Mouse (Mus musculus): ENCODE measurements around the gene Gm8356.
"Not testable (repeated sequence)": the region's sequence is repeated elsewhere in the genome, so short reads cannot be mapped to it uniquely, and the experiment has no call there.

Gm8356 gene

DNA sequence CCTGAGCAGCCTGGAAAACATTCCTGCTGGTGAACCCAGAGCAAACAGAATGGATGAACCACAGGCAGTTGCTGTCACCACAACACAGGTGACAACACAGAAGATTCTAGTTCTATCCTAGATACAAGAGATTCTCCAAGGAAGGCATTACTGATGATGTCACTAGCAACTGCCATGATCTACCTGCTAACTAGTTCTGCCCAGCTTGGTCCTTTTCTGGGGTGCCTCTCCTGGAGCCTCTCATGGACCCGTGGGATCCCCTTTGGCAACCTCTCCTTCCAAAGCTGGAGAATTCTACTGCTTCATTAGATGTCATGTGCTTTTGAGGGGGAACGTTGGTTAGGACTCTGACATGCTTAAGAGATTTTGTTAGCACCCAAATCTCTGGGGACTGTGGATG is at the start of gene Gm8356:
Gene Gm8356 (minus strand): TSS at position 101 of the 400 bp plus-strand sequence.
- not testable (repeated sequence) for DNase-seq

DNA sequence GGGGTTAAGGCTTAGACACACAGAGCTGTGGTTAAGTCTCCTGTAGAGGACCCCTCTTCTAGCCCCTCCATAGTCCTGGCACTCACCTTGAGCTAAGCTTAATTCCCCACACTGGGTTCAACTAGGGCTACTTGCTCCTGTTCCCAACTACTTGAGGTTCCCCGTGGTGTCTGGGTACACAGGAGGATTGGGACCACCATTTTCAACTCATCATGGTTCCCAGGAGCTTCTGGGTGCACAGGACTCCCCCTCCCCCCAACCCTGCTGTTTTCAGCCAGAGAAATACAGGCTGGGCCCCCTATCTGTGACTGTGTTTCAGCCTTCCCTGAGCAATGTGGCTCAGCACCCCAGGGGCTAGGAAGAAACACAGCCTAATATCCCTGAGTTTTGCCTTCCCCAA is 50.8 kb downstream of the Gm8356 start:
- peak in 1 of 2 experiments; percentile 10 for DNase-seq

DNA sequence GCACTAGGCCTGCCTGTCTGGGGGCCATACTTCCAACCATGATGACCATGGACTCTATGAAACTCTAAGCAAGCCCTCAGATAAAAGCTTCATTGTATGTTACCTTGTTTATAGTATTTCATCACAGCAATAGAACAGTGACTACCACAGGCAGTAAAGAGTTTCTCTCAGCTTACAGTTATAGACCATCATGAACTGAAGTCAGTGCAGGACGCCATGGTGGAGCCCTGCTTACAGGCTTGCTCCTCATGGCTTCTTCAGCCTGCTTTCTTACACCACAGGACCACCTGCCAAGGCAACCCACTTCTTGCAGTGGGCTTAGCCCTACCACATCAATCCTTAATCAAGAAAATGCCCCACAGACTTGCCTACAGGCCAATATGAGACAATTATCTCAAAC is 51.5 kb downstream of the Gm8356 start:
- DNase-seq = not testable (repeated sequence)

GRCm38 (mm10) chr14:6482126-6482525 is 55.0 kb downstream of the Gm8356 start:
- DNase-seq = not testable (repeated sequence)

Data from cerebellum, postnatal 25 days (tissue).